Mouse (Mus musculus) CH12.LX (cell line): ENCODE data around the gene Adam10. TPM values are rescaled to one million over a fixed set of nuclear protein-coding genes. Genes with fewer than 3 reads are reported as not detected.
A peak's percentile ranks its signal among the peaks of the same experiment; 100 is the strongest.

Source experiments
- DNase-seq: peaks from one replicate; pipeline ENCODE4 v3.0.0-alpha.2; 2013; ENCODE audit errors: extremely low read depth
- H3K27ac ChIP-seq: 2 replicates; pipeline ENCODE4 v1.5.1; 2012; ENCODE audit warnings: low read depth, mild to moderate bottlenecking, control low read depth, moderate library complexity; ENCODE audit not compliant: insufficient read depth
- H3K27me3 ChIP-seq: replicated peaks from 2 replicates; pipeline ENCODE3; 2012; ENCODE audit warnings: inconsistent platforms
- H3K36me3 ChIP-seq, 2 experiments: replicated peaks in 1 of 2; 2 replicates each; pipeline versions ENCODE3 to v1.6.1; 2012; ENCODE audit warnings: inconsistent platforms in 1 of 2, low read length in 1 of 2, mild to moderate bottlenecking in 1 of 2, mixed read lengths in 1 of 2, moderate library complexity in 1 of 2; ENCODE audit not compliant: control insufficient read depth in 1 of 2, insufficient read depth in 1 of 2
- H3K4me1 ChIP-seq, 2 experiments: 2 replicates each; pipeline ENCODE4 v1.6.1; 2012; ENCODE audit warnings: inconsistent platforms in 1 of 2, moderate library complexity in 1 of 2; ENCODE audit not compliant: insufficient read depth in 2 of 2, control insufficient read depth in 1 of 2
- H3K4me2 ChIP-seq: 2 replicates; pipeline ENCODE4 v1.6.1; 2012; ENCODE audit warnings: low read depth, mild to moderate bottlenecking, control low read depth; ENCODE audit not compliant: poor library complexity, insufficient read depth, severe bottlenecking
- H3K4me3 ChIP-seq, 3 experiments: fragments of 150-350 bp in 1 of 3; sonication (generic) in 1 of 3; replicated peaks in 1 of 3; 2 replicates each; pipeline versions ENCODE3 to v1.5.1; 2011 to 2012; ENCODE audit warnings: low read depth in 2 of 3, low read length in 2 of 3, mild to moderate bottlenecking in 2 of 3, moderate library complexity in 2 of 3, control low read depth in 1 of 3, improper control_type of control experiment in 1 of 3, inconsistent platforms in 1 of 3, mixed read lengths in 1 of 3; ENCODE audit not compliant: poor library complexity in 1 of 3
- H3K79me2 ChIP-seq: replicated peaks from 2 replicates; pipeline ENCODE4 v1.6.1; 2012; ENCODE audit warnings: mild to moderate bottlenecking, moderate library complexity; ENCODE audit not compliant: control insufficient read depth, poor library complexity, insufficient read depth, severe bottlenecking; ENCODE audit errors: extremely low read depth
- H3K9ac ChIP-seq: 2 replicates; pipeline ENCODE4 v1.6.1; 2012; ENCODE audit warnings: low read depth, mild to moderate bottlenecking, control low read depth, moderate library complexity; ENCODE audit not compliant: insufficient read depth
- H3K9me3 ChIP-seq: replicated peaks from 2 replicates; pipeline ENCODE3; 2012; ENCODE audit warnings: low read length, inconsistent platforms, mixed read lengths
- E2F4 ChIP-seq: IDR thresholded peaks from 2 replicates; pipeline ENCODE4 v1.6.1; 2011; ENCODE audit warnings: low read depth, low read length, improper control_type of control experiment; ENCODE audit not compliant: insufficient replicate concordance
- GABPA ChIP-seq: IDR thresholded peaks from 2 replicates; pipeline ENCODE4 v1.6.1; 2012; ENCODE audit warnings: low read depth, low read length, improper control_type of control experiment, inconsistent platforms; ENCODE audit not compliant: insufficient replicate concordance
- HCFC1 ChIP-seq: IDR thresholded peaks from 2 replicates; pipeline ENCODE4 v1.6.1; 2012; ENCODE audit warnings: low read depth, mild to moderate bottlenecking, inconsistent platforms, low read length, improper control_type of control experiment
- JUND ChIP-seq: conservative IDR thresholded peaks from 2 replicates; pipeline ENCODE4 v1.6.1; 2011; ENCODE audit warnings: low read depth, low read length, improper control_type of control experiment
- MEF2A ChIP-seq: IDR thresholded peaks from 2 replicates; pipeline ENCODE4 v1.6.1; 2014; ENCODE audit warnings: low read depth, mild to moderate bottlenecking, inconsistent platforms, low read length, improper control_type of control experiment, borderline replicate concordance
- MXI1 ChIP-seq: IDR thresholded peaks from 2 replicates; pipeline ENCODE4 v1.6.1; 2011; ENCODE audit warnings: mild to moderate bottlenecking, low read depth, low read length, improper control_type of control experiment
- NELFE ChIP-seq: IDR thresholded peaks from 2 replicates; pipeline ENCODE4 v1.6.1; 2011; ENCODE audit warnings: low read depth, low read length, improper control_type of control experiment
- PAX5 ChIP-seq: IDR thresholded peaks from 2 replicates; pipeline ENCODE4 v1.6.1; 2012; ENCODE audit warnings: low read length, inconsistent platforms, mixed read lengths
- POLR2A ChIP-seq: IDR thresholded peaks from 2 replicates; pipeline ENCODE4 v1.6.1; 2011; ENCODE audit warnings: low read depth, mild to moderate bottlenecking, improper control_type of control experiment, low read length
- POLR2AphosphoS2 ChIP-seq: IDR thresholded peaks from 2 replicates; pipeline ENCODE4 v1.6.1; 2011; ENCODE audit warnings: low read depth, low read length, improper control_type of control experiment
- RCOR1 ChIP-seq: conservative IDR thresholded peaks from 2 replicates; pipeline ENCODE4 v1.6.1; 2012; ENCODE audit warnings: low read depth, mild to moderate bottlenecking, inconsistent platforms, low read length, improper control_type of control experiment
- SIN3A ChIP-seq: IDR thresholded peaks from 2 replicates; pipeline ENCODE4 v1.6.1; 2012; ENCODE audit warnings: low read length, improper control_type of control experiment, inconsistent platforms
- TBP ChIP-seq: conservative IDR thresholded peaks from 2 replicates; pipeline ENCODE4 v1.6.1; 2011; ENCODE audit warnings: low read depth, low read length, improper control_type of control experiment
- USF2 ChIP-seq: conservative IDR thresholded peaks from 2 replicates; pipeline ENCODE4 v1.6.1; 2011; ENCODE audit warnings: low read depth, low read length, improper control_type of control experiment
- ZNF384 ChIP-seq: IDR thresholded peaks from 2 replicates; pipeline ENCODE4 v1.6.1; 2012; ENCODE audit warnings: low read depth, low read length, improper control_type of control experiment, inconsistent platforms
- dilution Hi-C: fragments of 300-500 bp; cut with MboI; formaldehyde crosslinking; loops from 2 replicates; pipeline ENCODE4 v1.14.3; 2020; ENCODE audit warnings: low sequenced_read_pairs; ENCODE audit not compliant: extremely low pct_unique_long_range_greater_than_20kb, extremely low pct_ligation_motif_present
- in situ Hi-C: fragments of 300-500 bp; cut with MboI; formaldehyde crosslinking; loops from 3 replicates; pipeline ENCODE4 v1.14.3; 2019; ENCODE audit warnings: low sequenced_read_pairs, low pct_ligation_motif_present, low pct_unique_long_range_greater_than_20kb, mixed read lengths
- polyA plus RNA-seq: library from polyadenylated mRNA; unstranded; fragments of >175 nt; gene quantifications from 2 replicates; pipeline ENCODE4 v1.2.1, GENCODE M21; 2012; ENCODE audit warnings: low read depth; ENCODE audit not compliant: insufficient read length
- total RNA-seq, 2 experiments: library from RNA; depleted of rRNA; stranded (reverse); fragments of 300-350 nt in 1 of 2; fragments of >200 nt in 1 of 2; gene quantifications; 2 replicates each; pipeline ENCODE4 v1.2.3; 2012 to 2014

The Adam10 gene
- total and polyA plus RNA-seq, 3 experiments: 9.3 to 28.9 (median 17.8) TPM

GRCm38 (mm10) chr9:70706444-70706843, 27.6 kb downstream of the Adam10 start:
- H3K4me2 ChIP-seq: no peak overlapping the region
- in situ Hi-C loops: no loop called here
- no peak for DNase-seq
- H3K36me3 ChIP-seq: peaks cover 6 to 26% of the 10 kb centered on the region in 2 experiments
- no peak overlapping the region for H3K9ac ChIP-seq
- H3K4me1 ChIP-seq: no peaks in the 10 kb centered on the region
- H3K27me3 ChIP-seq: no peaks in the 10 kb centered on the region
- H3K9me3 ChIP-seq: no peaks in the 10 kb centered on the region
- no peak overlapping the region for H3K27ac ChIP-seq
- dilution Hi-C loops: no loop called here
- H3K79me2 ChIP-seq: peaks cover 5% of the 10 kb centered on the region
- no peak for TF ChIP-seq TBP
- no peak for TF ChIP-seq POLR2AphosphoS2
- TF ChIP-seq GABPA: no peak
- TF ChIP-seq, all 38 proteins: peak for 0
- H3K4me3 ChIP-seq: no peak overlapping the region

- no peaks in the 10 kb centered on the region for H3K27me3 ChIP-seq
- H3K9ac ChIP-seq: no peak overlapping the region
- in situ Hi-C loops (no loop called here), dilution Hi-C loops (no loop called here)
- peaks cover 0 to 13% of the 10 kb centered on the region in 2 experiments for H3K36me3 ChIP-seq
- no peak overlapping the region for H3K4me3 ChIP-seq
- H3K27ac ChIP-seq: no peak overlapping the region
- TF ChIP-seq ZNF384 (peak; percentile 39; the same call in 1 of the 2 replicates), SIN3A (no peak), POLR2A (no peak), E2F4 (no peak), RCOR1 (no peak), NELFE (no peak), USF2 (no peak)
- no peaks in the 10 kb centered on the region for H3K9me3 ChIP-seq
- no peak for DNase-seq
- H3K4me2 ChIP-seq: no peak overlapping the region
- peaks cover 5 to 15% of the 10 kb centered on the region in 2 experiments; a peak in 3 of 4 replicates for H3K4me1 ChIP-seq
- H3K79me2 ChIP-seq: no peaks in the 10 kb centered on the region; the same call in 1 of the 2 replicates
These were observed 50.7 kb downstream of the Adam10 start for GRCm38 (mm10) chr9:70729544-70729943.

GRCm38 (mm10) chr9:70731079-70731478, 52.3 kb downstream of the Adam10 start:
- H3K27me3 ChIP-seq: no peaks in the 10 kb centered on the region
- no peaks in the 10 kb centered on the region; the same call in 1 of the 2 replicates for H3K79me2 ChIP-seq
- no peaks in the 10 kb centered on the region for H3K9me3 ChIP-seq
- H3K4me3 ChIP-seq: no peak overlapping the region
- TF ChIP-seq HCFC1 (no peak), POLR2AphosphoS2 (no peak), E2F4 (no peak), JUND (no peak), PAX5 (no peak), USF2 (no peak), MXI1 (no peak), MEF2A (no peak)
- peaks cover 0 to 10% of the 10 kb centered on the region in 2 experiments for H3K36me3 ChIP-seq
- DNase-seq: no peak
- H3K27ac ChIP-seq: no peak overlapping the region
- no peak overlapping the region for H3K4me2 ChIP-seq
- H3K9ac ChIP-seq: no peak overlapping the region
- dilution Hi-C loops (no loop called here), in situ Hi-C loops (no loop called here)
- peaks cover 5 to 15% of the 10 kb centered on the region in 2 experiments; a peak in 3 of 4 replicates for H3K4me1 ChIP-seq
